Mouse (Mus musculus) ES-E14 (cell line): ENCODE data around the gene Zmym5.

Experiments
- CHD2 ChIP-seq: IDR thresholded peaks from 2 replicates; pipeline ENCODE4 v1.6.1; 2014; ENCODE audit warnings: mild to moderate bottlenecking, low read depth, low read length, inconsistent platforms
- HCFC1 ChIP-seq: IDR thresholded peaks from 2 replicates; pipeline ENCODE4 v1.6.1; 2012; ENCODE audit warnings: low read length, inconsistent platforms, borderline replicate concordance; ENCODE audit not compliant: insufficient read depth
- MAFK ChIP-seq: IDR thresholded peaks from 2 replicates; pipeline ENCODE4 v1.6.1; 2014; ENCODE audit warnings: mild to moderate bottlenecking, low read depth, low read length, inconsistent platforms; ENCODE audit not compliant: insufficient read depth
- ZC3H11A ChIP-seq: IDR thresholded peaks from 2 replicates; pipeline ENCODE4 v1.6.1; 2012; ENCODE audit warnings: low read depth, mild to moderate bottlenecking, inconsistent platforms, low read length, borderline replicate concordance
- ZNF384 ChIP-seq: IDR thresholded peaks from 2 replicates; pipeline ENCODE4 v1.6.1; 2012; ENCODE audit warnings: low read depth, low read length, inconsistent platforms

- TF ChIP-seq CHD2 (no peak), ZNF384 (no peak), ZC3H11A (no peak), MAFK (no peak), HCFC1 (no peak)
Measured at GRCm38 (mm10) chr14:56817616-56818015, 6.1 kb upstream of the Zmym5 start.
